Mouse (Mus musculus) stomach, embryonic 14.5 days (tissue): ENCODE measurements around the gene Add1. TPM values are rescaled to one million over a fixed set of nuclear protein-coding genes. Genes with fewer than 3 reads are reported as not detected.

Source experiments
- ATAC-seq: fragments of 200-750 bp; cut with Nextera tagmentation; 2 replicates; pipeline ENCODE4 v1.8.0; 2017; ENCODE audit warnings: low read depth, moderate TSS enrichment; ENCODE audit not compliant: insufficient number of reproducible peaks, insufficient read depth, low FRiP score
- H3K27ac ChIP-seq: fragments of 300-500 bp; sonication (generic); 2 replicates; pipeline ENCODE4 v1.5.1; 2014; ENCODE audit warnings: mild to moderate bottlenecking, low read length, moderate library complexity, mixed read lengths
- H3K27me3 ChIP-seq: fragments of 300-500 bp; sonication (generic); 2 replicates; pipeline ENCODE4 v1.6.1; 2014; ENCODE audit warnings: low read length, control low read depth, mixed read lengths; ENCODE audit not compliant: control insufficient read depth, insufficient read depth
- H3K36me3 ChIP-seq: fragments of 300-500 bp; sonication (generic); 2 replicates; pipeline ENCODE4 v1.6.1; 2014; ENCODE audit warnings: mild to moderate bottlenecking, control low read depth, low read length, moderate library complexity, mixed read lengths; ENCODE audit not compliant: control insufficient read depth, insufficient read depth
- H3K4me1 ChIP-seq: fragments of 300-500 bp; sonication (generic); 2 replicates; pipeline ENCODE4 v1.6.1; 2014; ENCODE audit warnings: low read length, control low read depth, mixed read lengths; ENCODE audit not compliant: control insufficient read depth, insufficient read depth
- H3K4me2 ChIP-seq: fragments of 300-500 bp; sonication (generic); replicated peaks from 2 replicates; pipeline ENCODE4 v1.6.1; 2014; ENCODE audit warnings: low read depth, low read length, control low read depth
- H3K4me3 ChIP-seq: fragments of 300-500 bp; sonication (generic); 2 replicates; pipeline ENCODE4 v1.5.1; 2014; ENCODE audit warnings: low read depth, low read length, control low read depth
- H3K9ac ChIP-seq: fragments of 300-500 bp; sonication (generic); replicated peaks from 2 replicates; pipeline ENCODE4 v1.6.1; 2014; ENCODE audit warnings: low read depth, mild to moderate bottlenecking, control low read depth, low read length, moderate library complexity, mixed read lengths
- H3K9me3 ChIP-seq: fragments of 300-500 bp; sonication (generic); 2 replicates; pipeline ENCODE4 v1.6.1; 2016; ENCODE audit warnings: low read depth, low read length, control low read depth; ENCODE audit not compliant: control insufficient read depth
- WGBS: fragments of 180-500 bp; shearing (Covaris S2); extraction: QIAGEN DNeasy Blood & Tissue Kit; methylation state at CpG from one replicate; pipeline ENCODE4 v1.1.7; 2014; 5-methylcytosine and 5-hydroxymethylcytosine counted together
- polyA plus RNA-seq: library from polyadenylated mRNA; unstranded; fragments of >200 nt; fragmentation: Nextera tagmentation; extraction: Ambion mirVana; gene quantifications from 2 replicates; pipeline ENCODE4 v1.2.1, GENCODE M21; 2014

The Add1 gene
- polyA plus RNA-seq, 1 experiment from 2014 or later = 193 TPM

DNA sequence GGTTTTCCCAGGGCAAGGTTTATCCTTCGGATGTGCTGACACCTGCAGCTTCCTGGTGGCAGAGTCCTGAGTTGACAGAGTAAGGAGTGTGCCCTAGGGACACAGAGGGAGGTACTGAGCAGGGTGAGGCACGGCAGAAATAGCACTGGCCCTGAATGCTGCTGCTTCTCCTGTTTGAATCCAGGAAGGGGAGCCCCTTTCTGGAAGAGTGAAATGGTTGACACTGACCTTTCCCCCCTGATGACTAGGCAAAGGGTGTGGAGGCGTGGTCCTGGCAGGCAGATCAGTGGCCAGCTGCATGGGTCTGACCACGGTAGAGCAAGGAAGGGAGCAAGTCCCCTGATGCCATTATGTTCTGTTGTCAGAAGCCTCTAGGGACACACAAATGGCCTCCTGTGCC, 42.8 kb upstream of the Add1 start:
- no peak overlapping the region for H3K27ac ChIP-seq

DNA sequence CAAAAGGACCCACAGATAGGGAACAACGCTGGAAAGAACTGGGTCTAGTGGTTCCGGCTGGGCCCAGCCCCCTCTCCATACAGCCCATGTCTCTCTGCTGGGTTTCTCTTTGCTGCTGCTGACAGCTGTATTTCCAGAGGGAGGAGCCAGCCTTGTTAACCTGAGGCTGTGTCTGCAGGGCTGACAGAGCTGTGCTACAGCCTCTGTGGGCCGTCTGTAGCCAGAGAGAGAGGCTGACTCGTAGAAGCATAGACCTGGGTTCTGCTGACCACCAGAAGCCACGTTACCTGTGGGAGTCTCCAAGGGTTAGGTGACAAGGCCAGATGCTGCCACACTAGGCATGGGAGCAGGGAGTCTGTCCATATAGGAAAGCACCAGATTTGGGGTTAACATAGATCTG, 40.4 kb upstream of the Add1 start:
- no peaks in the 10 kb centered on the region for H3K36me3 ChIP-seq
- no peak overlapping the region for H3K9ac ChIP-seq
- no peak overlapping the region for H3K4me3 ChIP-seq
- WGBS = 68% methylated on average over 5 of the region's 5 CpGs
- H3K27ac ChIP-seq = no peak overlapping the region
- no peak for ATAC-seq
- no peaks in the 10 kb centered on the region for H3K4me1 ChIP-seq
- H3K4me2 ChIP-seq = no peak overlapping the region
- no peaks in the 10 kb centered on the region for H3K9me3 ChIP-seq
- H3K27me3 ChIP-seq = no peaks in the 10 kb centered on the region

More for the DNA sequence above, 42.8 kb upstream of the Add1 start:
- Histone ChIP-seq H3K4me2 (no peak overlapping the region), H3K36me3 (no peaks in the 10 kb centered on the region), H3K9me3 (no peaks in the 10 kb centered on the region), H3K9ac (no peak overlapping the region), H3K4me1 (peaks cover 3% of the 10 kb centered on the region; the same call in 1 of the 2 replicates), H3K4me3 (no peak overlapping the region), H3K27me3 (no peaks in the 10 kb centered on the region)
- WGBS = 42% methylated on average over 4 of the region's 4 CpGs
- no peak for ATAC-seq

DNA sequence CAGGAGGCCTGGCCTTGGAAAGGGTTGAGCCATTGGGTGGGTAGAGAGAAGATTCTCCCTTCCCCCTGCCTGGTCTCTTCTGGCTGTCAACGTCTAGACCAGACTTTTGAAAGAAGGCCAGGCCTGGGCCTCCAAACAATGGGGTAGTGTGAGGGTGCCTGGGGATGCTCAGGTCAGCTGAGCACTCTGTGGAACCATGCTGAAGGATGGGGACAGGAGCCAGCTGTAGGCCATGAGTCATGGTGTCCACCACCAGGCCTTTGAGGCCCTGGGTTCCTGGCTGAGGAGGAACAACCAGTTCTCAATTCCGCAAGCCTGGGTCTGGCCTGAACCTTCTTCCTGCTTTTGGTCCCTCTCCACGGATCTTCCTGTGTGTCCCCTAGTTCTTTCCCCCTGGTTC, 39.6 kb upstream of the Add1 start:
- Histone ChIP-seq H3K9ac (no peak overlapping the region), H3K4me1 (no peaks in the 10 kb centered on the region), H3K4me2 (no peak overlapping the region), H3K27me3 (no peaks in the 10 kb centered on the region), H3K36me3 (no peaks in the 10 kb centered on the region), H3K27ac (no peak overlapping the region), H3K9me3 (no peaks in the 10 kb centered on the region), H3K4me3 (no peak overlapping the region)
- 61% methylated on average over 3 of the region's 3 CpGs for WGBS
- ATAC-seq = no peak

- Histone ChIP-seq H3K4me3 (no peak overlapping the region), H3K9ac (no peak overlapping the region), H3K9me3 (no peaks in the 10 kb centered on the region), H3K36me3 (no peaks in the 10 kb centered on the region), H3K27ac (no peak overlapping the region), H3K4me2 (no peak overlapping the region), H3K4me1 (no peaks in the 10 kb centered on the region), H3K27me3 (no peaks in the 10 kb centered on the region)
- ATAC-seq = no peak
- WGBS = 76% methylated on average over 5 of the region's 5 CpGs
Observed at GRCm38 (mm10) chr5:34534776-34535581, 38.5 kb upstream of the Add1 start.

DNA sequence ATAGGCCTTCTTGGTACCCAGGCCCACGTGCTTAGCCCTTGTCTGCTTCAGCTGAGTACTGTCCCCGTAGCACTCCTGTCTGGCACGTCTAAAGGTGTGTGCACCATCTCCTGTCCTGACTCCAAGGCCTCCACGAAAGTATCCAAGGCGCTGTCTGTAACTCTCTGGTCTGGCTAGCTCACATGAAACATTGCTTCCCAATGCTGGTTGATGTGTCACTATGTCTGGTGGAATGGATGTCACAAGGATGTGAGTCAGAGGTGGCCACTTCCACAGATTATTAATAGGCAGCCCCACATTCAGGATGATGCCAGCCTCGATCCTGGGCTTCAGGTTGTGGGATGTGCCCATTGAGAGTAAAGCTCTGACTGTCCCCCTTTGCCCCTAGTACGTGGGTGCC, 37.6 kb upstream of the Add1 start:
- WGBS = 85% methylated on average over 7 of the region's 7 CpGs
- ATAC-seq = no peak
- no peaks in the 10 kb centered on the region for H3K36me3 ChIP-seq

DNA sequence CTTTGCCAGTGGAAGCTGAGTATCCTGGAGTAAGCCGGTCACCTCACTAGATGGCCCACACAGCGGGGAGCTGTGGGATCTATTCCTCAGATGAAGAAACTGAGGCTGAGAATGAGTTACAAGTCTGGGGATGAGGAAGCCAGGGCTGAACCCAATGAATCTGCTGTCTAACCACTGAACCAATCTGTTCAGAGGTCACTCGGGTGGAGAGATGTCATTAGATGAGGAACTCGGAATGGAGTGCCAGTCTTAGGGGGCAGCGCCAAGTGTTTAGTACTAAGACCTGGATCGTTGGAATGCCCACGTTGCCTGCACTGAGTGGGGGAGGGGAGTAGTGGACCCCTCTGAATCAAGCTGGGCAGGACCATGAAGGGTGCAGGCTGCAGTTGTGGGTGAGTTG, 35.4 kb upstream of the Add1 start:
- H3K27ac ChIP-seq = no peak overlapping the region
- H3K36me3 ChIP-seq = no peaks in the 10 kb centered on the region
- no peak for ATAC-seq
- no peaks in the 10 kb centered on the region for H3K4me1 ChIP-seq
- H3K9me3 ChIP-seq = no peaks in the 10 kb centered on the region
- no peaks in the 10 kb centered on the region for H3K27me3 ChIP-seq
- H3K4me3 ChIP-seq = no peak overlapping the region
- WGBS = 71% methylated on average over 7 of the region's 7 CpGs
- no peak overlapping the region for H3K9ac ChIP-seq
- no peak overlapping the region for H3K4me2 ChIP-seq

More for the DNA sequence above, 37.6 kb upstream of the Add1 start:
- H3K4me1 ChIP-seq = no peaks in the 10 kb centered on the region
- no peaks in the 10 kb centered on the region for H3K9me3 ChIP-seq
- H3K4me3 ChIP-seq = no peak overlapping the region
- H3K9ac ChIP-seq = no peak overlapping the region
- no peak overlapping the region for H3K27ac ChIP-seq
- H3K4me2 ChIP-seq = no peak overlapping the region
- no peaks in the 10 kb centered on the region for H3K27me3 ChIP-seq

DNA sequence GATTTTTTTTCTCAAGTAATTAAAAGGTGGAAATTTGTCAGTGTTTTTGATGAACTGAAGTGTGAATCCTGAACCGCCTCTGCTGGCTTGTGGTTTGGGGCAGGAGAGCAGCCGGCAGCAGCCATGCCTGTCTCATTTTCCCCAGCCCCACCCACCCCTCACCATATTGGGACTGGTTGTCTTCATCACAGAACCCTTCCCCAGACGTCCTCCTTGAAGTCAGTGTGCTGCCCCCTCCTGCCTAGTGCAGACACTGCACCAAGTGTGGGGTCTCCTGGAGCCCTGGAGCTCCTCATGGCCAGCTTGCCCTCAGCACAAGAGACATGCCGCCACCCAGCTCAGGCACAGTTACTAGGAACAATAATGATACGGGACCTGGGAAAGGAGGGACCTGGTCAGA, 34.9 kb upstream of the Add1 start:
- Histone ChIP-seq H3K9ac (no peak overlapping the region), H3K9me3 (no peaks in the 10 kb centered on the region), H3K4me2 (no peak overlapping the region), H3K27me3 (no peaks in the 10 kb centered on the region), H3K4me1 (no peaks in the 10 kb centered on the region), H3K4me3 (no peak overlapping the region), H3K36me3 (no peaks in the 10 kb centered on the region), H3K27ac (no peak overlapping the region)
- WGBS = 36% methylated on average over 5 of the region's 5 CpGs
- ATAC-seq = no peak

DNA sequence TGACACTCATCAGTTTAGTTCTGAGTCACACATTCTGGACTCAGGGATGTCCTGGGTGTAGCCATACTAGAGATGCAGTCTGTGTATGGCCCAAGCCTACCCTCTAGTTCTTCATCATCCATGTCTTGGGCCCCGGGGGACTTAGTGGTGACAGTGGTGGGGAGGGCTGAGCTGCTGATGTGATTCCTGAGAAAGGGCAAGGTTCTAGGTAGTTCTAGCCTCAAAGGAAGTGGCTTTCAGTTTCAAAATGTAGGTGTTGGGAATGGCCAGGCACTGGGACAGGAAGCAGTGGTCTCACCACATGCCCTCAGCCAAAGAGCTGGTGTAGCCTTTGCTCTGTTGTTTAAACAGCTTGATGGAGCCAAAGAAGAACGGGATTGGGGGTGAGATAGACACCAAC, 34.3 kb upstream of the Add1 start:
- no peaks in the 10 kb centered on the region for H3K27me3 ChIP-seq
- no peak overlapping the region for H3K4me2 ChIP-seq
- H3K36me3 ChIP-seq = no peaks in the 10 kb centered on the region
- 89% methylated on average over 2 of the region's 2 CpGs for WGBS
- H3K4me3 ChIP-seq = no peak overlapping the region
- no peaks in the 10 kb centered on the region for H3K9me3 ChIP-seq
- ATAC-seq = no peak
- no peak overlapping the region for H3K9ac ChIP-seq
- H3K27ac ChIP-seq = no peak overlapping the region
- H3K4me1 ChIP-seq = no peaks in the 10 kb centered on the region

GRCm38 (mm10) chr5:34542166-34542565, 31.3 kb upstream of the Add1 start:
- Histone ChIP-seq H3K27ac (no peak overlapping the region), H3K4me3 (no peak overlapping the region), H3K9me3 (no peaks in the 10 kb centered on the region), H3K4me2 (no peak overlapping the region), H3K36me3 (no peaks in the 10 kb centered on the region), H3K9ac (no peak overlapping the region), H3K27me3 (no peaks in the 10 kb centered on the region), H3K4me1 (no peaks in the 10 kb centered on the region)
- no peak for ATAC-seq
- 68% methylated on average over 1 of the region's 1 CpGs for WGBS
